In the genomic region with DNA sequence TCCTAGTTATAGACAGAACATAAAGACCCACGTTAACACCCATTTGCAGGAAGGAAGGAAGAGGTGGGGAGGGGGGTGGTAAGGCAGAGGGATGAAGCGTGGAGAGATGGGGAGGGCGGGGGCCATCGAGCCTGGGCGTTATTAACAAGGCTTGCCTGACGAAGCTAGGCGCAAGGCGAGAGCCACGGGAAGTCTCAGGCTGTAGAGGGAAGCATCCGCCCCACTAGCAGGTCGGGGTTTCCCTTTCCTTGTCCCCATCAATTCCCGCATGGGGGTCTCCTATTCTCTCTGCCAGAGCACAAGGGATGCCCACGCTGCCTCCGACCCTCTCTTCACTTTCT, we compare ENCODE assay signal across 9 mouse cellular contexts. TPM values are rescaled to one million over a fixed set of nuclear protein-coding genes. Genes with fewer than 3 reads are reported as not detected.
DNase-seq lines count a peak whose midpoint lies in the region; ATAC-seq and TF ChIP-seq lines count a peak whose summit lies in the region.
"Had no signal": no experiment of that assay in that cellular context is flagged by ENCODE, and none has a peak within 500 bp of the region (broad histone marks: within the 10 kb centered on the region; RNA-seq: fewer than 3 reads in every experiment).

No protein-coding gene starts in this region.

- no peak for TF ChIP-seq CTCF in lung, embryonic 14.5 days (IDR thresholded peaks at IDR 0.05; ENCODE audit: low read depth)

- peaks cover 38% of the 10 kb centered on the region for H3K4me1 ChIP-seq in lung, embryonic 14.5 days (ENCODE audit: insufficient read depth)
- peaks cover 16% of the 10 kb centered on the region for H3K4me1 ChIP-seq in forebrain, embryonic 16.5 days (replicated peaks; ENCODE audit: control insufficient read depth, insufficient read depth, low read length)
- peaks cover 91% of the 10 kb centered on the region for H3K4me1 ChIP-seq in neural tube, embryonic 13.5 days (replicated peaks)

- peaks cover 48% of the 10 kb centered on the region for H3K36me3 ChIP-seq in lung, embryonic 14.5 days (ENCODE audit: insufficient read depth)
- no peaks in the 10 kb centered on the region for H3K36me3 ChIP-seq in forebrain, embryonic 16.5 days (ENCODE audit: control insufficient read depth, insufficient read depth)
- H3K36me3 ChIP-seq in neural tube, embryonic 13.5 days: no peaks in the 10 kb centered on the region

- peak overlapping the region; percentile 77 for H3K4me2 ChIP-seq in lung, embryonic 14.5 days
- peak overlapping the region; percentile 65 for H3K4me2 ChIP-seq in forebrain, embryonic 16.5 days (ENCODE audit: low read length)
- peak overlapping the region; percentile 88 for H3K4me2 ChIP-seq in neural tube, embryonic 13.5 days

- ATAC-seq in lung, embryonic 14.5 days (ENCODE audit: insufficient read depth): no peak
- ATAC-seq in forebrain, embryonic 16.5 days: no peak
- ATAC-seq in neural tube, embryonic 13.5 days (ENCODE audit: low read depth): no peak
- ATAC-seq: Patski had no signal

- 24% methylated on average over 14 of the region's 14 CpGs for WGBS in lung, embryonic 14.5 days
- WGBS in forebrain, embryonic 16.5 days: 6% methylated on average over 14 of the region's 14 CpGs
- WGBS in neural tube, embryonic 13.5 days: 14% methylated on average over 14 of the region's 14 CpGs

- H3K9me3 ChIP-seq in lung, embryonic 14.5 days (ENCODE audit: low read depth, low read length): no peaks in the 10 kb centered on the region
- H3K9me3 ChIP-seq in forebrain, embryonic 16.5 days (ENCODE audit: control insufficient read depth, low read length): no peaks in the 10 kb centered on the region
- H3K9me3 ChIP-seq in neural tube, embryonic 13.5 days: no peaks in the 10 kb centered on the region

- H3K9ac ChIP-seq in lung, embryonic 14.5 days: peak overlapping the region; percentile 95
- 0 out of 2 replicates have a peak overlapping the region, but pooled peaks have one; percentile 35 for H3K9ac ChIP-seq in forebrain, embryonic 16.5 days (replicated peaks; ENCODE audit: low read depth, low read length)
- H3K9ac ChIP-seq in neural tube, embryonic 13.5 days: peak overlapping the region; percentile 91

- DNase-seq in lung, embryonic 14.5 days: peak; percentile 63
- DNase-seq in lung, postnatal 4 days: no peak
- peak; percentile 71 for DNase-seq in kidney, postnatal 10 days
- DNase-seq in spleen, postnatal 4 days (ENCODE audit: low spot score in 2 of 2): no peak
- DNase-seq in urinary bladder, postnatal 36 days (ENCODE audit: low spot score in 2 of 2): no peak
- DNase-seq: lung, postnatal 14 days had no signal

- peak overlapping the region; percentile 59 for H3K4me3 ChIP-seq in lung, embryonic 14.5 days (ENCODE audit: low read depth, low read length)
- H3K4me3 ChIP-seq in forebrain, embryonic 16.5 days (replicated peaks; ENCODE audit: low read length): no peak overlapping the region
- H3K4me3 ChIP-seq in neural tube, embryonic 13.5 days: peak overlapping the region; percentile 66

- no peaks in the 10 kb centered on the region for H3K27me3 ChIP-seq in lung, embryonic 14.5 days (ENCODE audit: insufficient read depth, low read length)
- H3K27me3 ChIP-seq in forebrain, embryonic 16.5 days (replicated peaks; ENCODE audit: control insufficient read depth, insufficient read depth, low read length): peaks cover 46% of the 10 kb centered on the region
- H3K27me3 ChIP-seq in neural tube, embryonic 13.5 days: peaks cover 31% of the 10 kb centered on the region
- H3K27me3 ChIP-seq: Patski had no signal

- peak overlapping the region; percentile 97 for H3K27ac ChIP-seq in lung, embryonic 14.5 days (ENCODE audit: low read depth)
- no peak overlapping the region for H3K27ac ChIP-seq in forebrain, embryonic 16.5 days (ENCODE audit: low read length)
- peak overlapping the region; percentile 97 for H3K27ac ChIP-seq in neural tube, embryonic 13.5 days (replicated peaks)

RNA-seq across cellular contexts. Expression of gene Nr2f2, which starts 18.9 kb away (rescaled TPM):
- polyA plus RNA-seq in lung, embryonic 14.5 days (2014; fragmentation: Nextera tagmentation; extraction: Ambion mirVana): 142 and 146 TPM in 2 replicates
- polyA plus RNA-seq in forebrain, embryonic 16.5 days (2015; fragmentation: Nextera tagmentation; extraction: Ambion mirVana): 88.4 and 90.6 TPM in 2 replicates
- 85.5 and 87.8 TPM in 2 replicates for polyA plus RNA-seq in neural tube, embryonic 13.5 days (2015; fragmentation: Nextera tagmentation; extraction: Ambion mirVana)

Comparison
In these comparisons a context has a peak if more than half of its experiments do, and no peak if none do; other contexts are left out.
1. DNase-seq: peak in lung, embryonic 14.5 days (single experiment) and kidney, postnatal 10 days (single experiment); none in lung, postnatal 4 days (0 of 2), spleen, postnatal 4 days (0 of 2) and urinary bladder, postnatal 36 days (0 of 2).
2. H3K9ac ChIP-seq: peak in every context shown above with its lines; median percentile 95 in lung, embryonic 14.5 days; 91 in neural tube, embryonic 13.5 days; 35 in forebrain, embryonic 16.5 days.
3. Peak in every context shown above with its lines, with median percentiles within 50 percentile points of each other: H3K4me2 ChIP-seq.